Mouse (Mus musculus): ENCODE results near the gene Nhs.

GRCm38 (mm10) chrX:161926683-161927053 is 232.9 kb downstream of the Nhs start:
- TF ChIP-seq POLR2A (IDR thresholded peaks at IDR 0.05; ENCODE audit: extremely low read depth, insufficient read depth, low read length), result no peak
- no peak for TF ChIP-seq CTCF (IDR thresholded peaks at IDR 0.05; ENCODE audit: low read depth, low read length)
